ENCODE assay signal across 10 mouse cellular contexts in the genomic region with DNA sequence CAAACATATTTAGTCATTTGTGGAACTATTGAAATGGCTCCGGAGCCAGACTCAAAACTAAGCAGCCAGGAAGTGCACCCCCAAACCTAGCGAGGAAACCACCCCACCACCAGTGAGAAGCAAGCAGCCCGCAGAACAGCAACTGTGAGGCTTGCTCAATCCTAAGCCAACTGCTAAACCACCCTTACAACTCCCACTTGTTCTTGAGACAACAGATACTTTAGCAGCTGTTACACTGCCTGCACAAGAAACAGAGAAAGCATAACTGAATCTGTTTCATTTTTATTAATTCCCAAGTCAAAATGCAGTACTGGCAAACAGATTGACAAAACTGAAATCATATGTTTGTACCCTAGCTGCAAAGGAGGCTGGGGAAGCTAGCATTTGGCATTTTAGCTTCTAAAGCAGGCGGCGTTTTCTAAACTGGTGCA. TPM values are rescaled to one million over a fixed set of nuclear protein-coding genes. Genes with fewer than 3 reads are reported as not detected.
DNase-seq lines count a peak whose midpoint lies in the region; ATAC-seq and TF ChIP-seq lines count a peak whose summit lies in the region.
"Had no signal": no experiment of that assay in that cellular context is flagged by ENCODE, and none has a peak within 500 bp of the region (broad histone marks: within the 10 kb centered on the region; RNA-seq: fewer than 3 reads in every experiment).

No protein-coding gene starts in this region.

- no peak overlapping the region for H3K4me2 ChIP-seq in lung, postnatal 0 days (replicated peaks; ENCODE audit: low read depth, low read length)
- H3K4me2 ChIP-seq: embryonic facial prominence, embryonic 12.5 days had no signal

- no peak overlapping the region for H3K9ac ChIP-seq in lung, postnatal 0 days (replicated peaks; ENCODE audit: low read depth)
- H3K9ac ChIP-seq: embryonic facial prominence, embryonic 12.5 days had no signal

- peak; percentile 6 for DNase-seq in lung, postnatal 14 days
- no peak for DNase-seq in lung, postnatal 0 days (ENCODE audit: low spot score)
- peak; percentile 62 to 75 for DNase-seq in thymus, postnatal 36 days
- DNase-seq in adrenal gland, postnatal 10 days, result no peak
- no peak for DNase-seq in midbrain, embryonic 10.5 days (ENCODE audit: low spot score)
- DNase-seq in heart, postnatal 10 days, result no peak

- TF ChIP-seq EP300 in lung, postnatal 0 days (IDR thresholded peaks at IDR 0.05), result no peak

- no peaks in the 10 kb centered on the region for H3K36me3 ChIP-seq in lung, postnatal 0 days (ENCODE audit: insufficient read depth, low read length)
- H3K36me3 ChIP-seq in midbrain, embryonic 10.5 days, result no peaks in the 10 kb centered on the region
- H3K36me3 ChIP-seq: embryonic facial prominence, embryonic 12.5 days had no signal

- H3K9me3 ChIP-seq in lung, postnatal 0 days (ENCODE audit: low read length), result no peaks in the 10 kb centered on the region
- H3K9me3 ChIP-seq in midbrain, embryonic 10.5 days (replicated peaks), result no peaks in the 10 kb centered on the region
- H3K9me3 ChIP-seq: embryonic facial prominence, embryonic 12.5 days had no signal

- 72% methylated on average over 5 of the region's 5 CpGs for WGBS in lung, postnatal 0 days
- WGBS in midbrain, embryonic 10.5 days, result 91% methylated on average over 5 of the region's 5 CpGs

- no peak overlapping the region for H3K27ac ChIP-seq in lung, postnatal 0 days (ENCODE audit: low read length)
- H3K27ac ChIP-seq in midbrain, embryonic 10.5 days (replicated peaks), result no peak overlapping the region
- H3K27ac ChIP-seq: embryonic facial prominence, embryonic 12.5 days; kidney, postnatal 0 days had no signal

- no peak for ATAC-seq in lung, postnatal 0 days
- ATAC-seq in hematopoietic stem cell, adult 5-6 weeks (replicated peaks in 1 of 2; ENCODE audit: insufficient read depth in 1 of 2, low FRiP score in 2 of 2, low TSS enrichment in 1 of 2, low read depth in 1 of 2, poor library complexity in 2 of 2, severe bottlenecking in 2 of 2), result peak; percentile 92 to 97
- peak; percentile 86 for ATAC-seq in megakaryocyte progenitor cell, adult 5-6 weeks (replicated peaks; ENCODE audit: poor library complexity)

- no peaks in the 10 kb centered on the region for H3K27me3 ChIP-seq in lung, postnatal 0 days (replicated peaks; ENCODE audit: insufficient read depth, low read length)
- H3K27me3 ChIP-seq in midbrain, embryonic 10.5 days (ENCODE audit: low read depth, poor library complexity, severe bottlenecking), result no peaks in the 10 kb centered on the region
- H3K27me3 ChIP-seq: embryonic facial prominence, embryonic 12.5 days had no signal

- intact Hi-C loops in heart, postnatal 10 days (cut with DNase I), result no loop called here

- no peak for TF ChIP-seq CTCF in lung, postnatal 0 days (IDR thresholded peaks at IDR 0.05)

- H3K4me1 ChIP-seq in lung, postnatal 0 days (ENCODE audit: insufficient read depth, low read depth, low read length), result no peaks in the 10 kb centered on the region
- no peaks in the 10 kb centered on the region for H3K4me1 ChIP-seq in midbrain, embryonic 10.5 days
- H3K4me1 ChIP-seq: embryonic facial prominence, embryonic 12.5 days had no signal

- no peak overlapping the region for H3K4me3 ChIP-seq in lung, postnatal 0 days (ENCODE audit: low read depth, low read length)
- no peak overlapping the region for H3K4me3 ChIP-seq in midbrain, embryonic 10.5 days
- H3K4me3 ChIP-seq: embryonic facial prominence, embryonic 12.5 days had no signal

RNA-seq across cellular contexts. Expression of a gene that starts 23.2 kb away (rescaled TPM):
- 5.6 and 6.8 TPM in 2 replicates for polyA plus RNA-seq in lung, postnatal 0 days (2015; fragmentation: Nextera tagmentation; extraction: Ambion mirVana)
- total RNA-seq in hematopoietic stem cell, adult 5-6 weeks (2017), result 76.8 and 100 TPM in 2 replicates
- total RNA-seq in megakaryocyte progenitor cell, adult 5-6 weeks (2015), result 148 and 167 TPM in 2 replicates
- total RNA-seq in megakaryocyte progenitor cell, adult 5-6 weeks (2017), result 89.5 and 104 TPM in 2 replicates
- total RNA-seq in adrenal gland, postnatal 10 days (2021), result 10 to 100 TPM in 1 of 2 experiments, 1 to 10 TPM in 1; 9.0 to 14.4 TPM
- polyA plus RNA-seq in midbrain, embryonic 10.5 days (2016; fragmentation: Nextera tagmentation; extraction: Ambion mirVana), result 9.4 and 9.8 TPM in 2 replicates
- 10 to 100 TPM; 11.2 to 14.8 TPM for total RNA-seq in heart, postnatal 10 days (2021)

Comparison
In these comparisons a context has a peak if more than half of its experiments do, and no peak if none do; other contexts are left out.
1. DNase-seq: peak in lung, postnatal 14 days (single experiment) and thymus, postnatal 36 days (2 of 2); none in lung, postnatal 0 days (single experiment), adrenal gland, postnatal 10 days (single experiment), midbrain, embryonic 10.5 days (single experiment) and heart, postnatal 10 days (0 of 2).